Mouse (Mus musculus): ENCODE results near the gene Fcgr4.

DNA sequence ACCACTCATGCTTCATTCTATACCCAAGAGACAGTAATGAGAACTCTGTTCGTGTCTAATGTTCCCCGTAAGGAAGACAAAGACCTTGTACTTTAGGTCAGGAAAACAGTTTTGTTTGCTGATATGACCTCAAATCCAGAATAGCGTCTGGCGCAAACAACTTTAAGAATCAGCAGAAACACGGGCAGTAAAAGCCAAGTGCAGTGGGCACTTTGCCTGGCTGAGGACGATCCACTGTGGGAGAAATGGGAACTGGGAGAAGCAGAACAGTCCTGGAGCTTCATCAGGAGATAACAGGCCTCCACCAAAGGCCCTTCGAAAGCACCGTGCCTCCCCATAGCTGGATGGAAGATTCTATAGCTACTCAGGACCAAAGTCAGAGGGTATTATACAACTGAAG, 44.5 kb upstream of the Fcgr4 start:
- no peak for TF ChIP-seq POLR2A (IDR thresholded peaks at IDR 0.05; ENCODE audit: control insufficient read depth, extremely low read depth, insufficient read depth, low read length, poor library complexity)
- no peak for TF ChIP-seq CTCF (IDR thresholded peaks at IDR 0.05; ENCODE audit: borderline replicate concordance, control insufficient read depth, extremely low read depth, insufficient read depth, low read length, poor library complexity)

Measured in thymus, adult 2 months (tissue).